ENCODE assay signal across 9 mouse cellular contexts in the genomic region with DNA sequence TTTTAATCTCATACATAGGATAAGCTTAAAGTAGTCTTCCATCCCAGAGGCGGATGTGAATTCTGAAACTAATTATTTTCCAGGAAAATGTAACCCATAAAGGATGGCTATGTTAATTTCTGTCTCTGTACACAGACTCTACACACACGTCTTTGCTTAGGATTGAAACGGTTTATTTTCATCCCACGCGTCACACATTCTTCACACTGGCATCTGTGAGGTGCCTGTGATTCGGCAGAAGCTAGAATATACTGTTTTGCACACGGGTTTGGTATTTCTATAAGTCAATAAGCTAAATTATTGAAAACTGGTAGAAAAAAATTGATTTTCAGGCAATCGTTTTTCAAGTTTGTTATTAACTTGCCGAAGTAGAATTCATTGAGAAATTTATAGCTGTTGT. TPM values are rescaled to one million over a fixed set of nuclear protein-coding genes. Genes with fewer than 3 reads are reported as not detected.
DNase-seq lines count a peak whose midpoint lies in the region; ATAC-seq lines count a peak whose summit lies in the region.
"Had no signal": no experiment of that assay in that cellular context is flagged by ENCODE, and none has a peak within 500 bp of the region (broad histone marks: within the 10 kb centered on the region; RNA-seq: fewer than 3 reads in every experiment).

No protein-coding gene starts in this region.

- no peaks in the 10 kb centered on the region for H3K9me3 ChIP-seq in kidney, embryonic 14.5 days (ENCODE audit: control insufficient read depth, low read length)
- H3K9me3 ChIP-seq in embryonic facial prominence, embryonic 12.5 days = no peaks in the 10 kb centered on the region
- H3K9me3 ChIP-seq in hindbrain, embryonic 15.5 days = no peaks in the 10 kb centered on the region
- H3K9me3 ChIP-seq in midbrain, embryonic 12.5 days = no peaks in the 10 kb centered on the region

- peak overlapping the region; percentile 94; the same call in 1 of the 2 replicates for H3K9ac ChIP-seq in kidney, embryonic 14.5 days (ENCODE audit: low read depth, low read length)
- H3K9ac ChIP-seq in embryonic facial prominence, embryonic 12.5 days = no peak overlapping the region
- H3K9ac ChIP-seq in hindbrain, embryonic 15.5 days = peak overlapping the region; percentile 75; the same call in 1 of the 2 replicates
- H3K9ac ChIP-seq in midbrain, embryonic 12.5 days (replicated peaks) = peak overlapping the region; percentile 98

- H3K4me1 ChIP-seq in kidney, embryonic 14.5 days (ENCODE audit: control insufficient read depth, insufficient read depth, low read length) = peaks cover 11% of the 10 kb centered on the region
- H3K4me1 ChIP-seq in embryonic facial prominence, embryonic 12.5 days = peaks cover 9% of the 10 kb centered on the region; the same call in 1 of the 2 replicates
- H3K4me1 ChIP-seq in hindbrain, embryonic 15.5 days (replicated peaks) = peaks cover 19% of the 10 kb centered on the region
- peaks cover 18% of the 10 kb centered on the region for H3K4me1 ChIP-seq in midbrain, embryonic 12.5 days

- peak overlapping the region; percentile 84 for H3K4me2 ChIP-seq in kidney, embryonic 14.5 days (replicated peaks; ENCODE audit: low read depth, low read length)
- H3K4me2 ChIP-seq in embryonic facial prominence, embryonic 12.5 days (replicated peaks) = peak overlapping the region; percentile 82
- H3K4me2 ChIP-seq in hindbrain, embryonic 15.5 days = peak overlapping the region; percentile 87
- peak overlapping the region; percentile 84 for H3K4me2 ChIP-seq in midbrain, embryonic 12.5 days (replicated peaks)

- DNase-seq in kidney, postnatal 36 days = no peak
- no peak for DNase-seq in kidney, postnatal 4 days
- no peak for DNase-seq in kidney, adult 11 months
- DNase-seq: cerebellum, adult 11-12 months had no signal

- WGBS in kidney, embryonic 14.5 days = 46% methylated on average over 9 of the region's 9 CpGs
- WGBS in embryonic facial prominence, embryonic 12.5 days = 48% methylated on average over 9 of the region's 9 CpGs
- 28% methylated on average over 9 of the region's 9 CpGs for WGBS in hindbrain, embryonic 15.5 days
- WGBS in midbrain, embryonic 12.5 days = 37% methylated on average over 9 of the region's 9 CpGs

- peak overlapping the region; percentile 88 for H3K4me3 ChIP-seq in kidney, embryonic 14.5 days (ENCODE audit: low read length)
- 0 out of 2 replicates have a peak overlapping the region, but pooled peaks have one; percentile 87 for H3K4me3 ChIP-seq in embryonic facial prominence, embryonic 12.5 days
- peak overlapping the region; percentile 74 for H3K4me3 ChIP-seq in hindbrain, embryonic 15.5 days
- peak overlapping the region; percentile 89 for H3K4me3 ChIP-seq in midbrain, embryonic 12.5 days

- ATAC-seq in kidney, embryonic 14.5 days (ENCODE audit: low FRiP score, low TSS enrichment) = no peak
- no peak for ATAC-seq in embryonic facial prominence, embryonic 12.5 days (ENCODE audit: insufficient number of reproducible peaks, insufficient read depth, low FRiP score, low TSS enrichment)
- no peak for ATAC-seq in hindbrain, embryonic 15.5 days (ENCODE audit: low FRiP score, low read depth)
- no peak for ATAC-seq in midbrain, embryonic 12.5 days (ENCODE audit: low FRiP score, low read depth)
- ATAC-seq in cerebellum, adult (ENCODE audit: insufficient number of reproducible peaks, low FRiP score, low TSS enrichment) = no peak

- H3K36me3 ChIP-seq in kidney, embryonic 14.5 days (ENCODE audit: control insufficient read depth, insufficient read depth, low read length) = no peaks in the 10 kb centered on the region
- H3K36me3 ChIP-seq in embryonic facial prominence, embryonic 12.5 days = no peaks in the 10 kb centered on the region
- H3K36me3 ChIP-seq in hindbrain, embryonic 15.5 days = no peaks in the 10 kb centered on the region
- 0 out of 2 replicates have a peak, but pooled peaks cover 4% of the 10 kb centered on the region for H3K36me3 ChIP-seq in midbrain, embryonic 12.5 days

- H3K27me3 ChIP-seq in kidney, embryonic 14.5 days (ENCODE audit: control insufficient read depth, insufficient read depth, low read length) = no peaks in the 10 kb centered on the region
- no peaks in the 10 kb centered on the region for H3K27me3 ChIP-seq in embryonic facial prominence, embryonic 12.5 days
- H3K27me3 ChIP-seq in hindbrain, embryonic 15.5 days = no peaks in the 10 kb centered on the region
- H3K27me3 ChIP-seq in midbrain, embryonic 12.5 days = no peaks in the 10 kb centered on the region

- H3K27ac ChIP-seq in kidney, embryonic 14.5 days (ENCODE audit: low read depth, low read length) = peak overlapping the region; percentile 99; the same call in 1 of the 2 replicates
- peak overlapping the region; percentile 98; the same call in 1 of the 2 replicates for H3K27ac ChIP-seq in embryonic facial prominence, embryonic 12.5 days
- peak overlapping the region; percentile 99 for H3K27ac ChIP-seq in hindbrain, embryonic 15.5 days (replicated peaks)
- peak overlapping the region; percentile 99; the same call in 1 of the 2 replicates for H3K27ac ChIP-seq in midbrain, embryonic 12.5 days (replicated peaks)

RNA-seq across cellular contexts. Expression of gene Maml3, which starts 4.0 kb away (rescaled TPM):
- polyA plus RNA-seq in kidney, embryonic 14.5 days (2014; fragmentation: Nextera tagmentation; extraction: Ambion mirVana) = 8.4 and 9.4 TPM in 2 replicates
- polyA plus RNA-seq in embryonic facial prominence, embryonic 12.5 days (2016; fragmentation: Nextera tagmentation; extraction: Ambion mirVana) = 6.4 TPM in 2 replicates
- polyA plus RNA-seq in hindbrain, embryonic 15.5 days (2015; fragmentation: Nextera tagmentation; extraction: Ambion mirVana) = 7.7 and 7.8 TPM in 2 replicates
- polyA plus RNA-seq in midbrain, embryonic 12.5 days (2016; fragmentation: Nextera tagmentation; extraction: Ambion mirVana) = 8.2 and 9.3 TPM in 2 replicates
